Comparison of ENCODE assay signal across 10 mouse cellular contexts in the genomic region with DNA sequence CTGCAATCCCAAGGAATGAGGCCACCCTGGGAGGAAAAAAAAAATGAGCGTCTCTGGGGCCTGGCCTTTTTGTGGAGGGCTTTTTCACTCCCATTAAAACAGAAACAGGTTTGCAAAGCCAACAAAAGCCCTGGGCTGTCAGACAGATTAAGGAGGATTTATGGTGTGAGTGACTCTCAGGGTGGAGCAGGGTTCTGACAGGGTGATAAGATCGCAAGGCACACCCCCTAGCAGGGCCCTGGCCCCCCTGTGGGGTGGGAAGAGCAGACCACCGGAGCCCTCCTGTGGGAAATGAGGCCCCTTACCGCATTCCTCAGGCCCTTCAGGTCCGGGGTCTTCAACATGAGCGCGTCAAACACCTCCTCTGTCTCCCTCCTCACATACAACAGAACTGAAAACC. TPM values are rescaled to one million over a fixed set of nuclear protein-coding genes. Genes with fewer than 3 reads are reported as not detected.
A peak's percentile ranks its signal among the peaks of the same experiment; 100 is the strongest.
DNase-seq lines count a peak whose midpoint lies in the region; ATAC-seq and TF ChIP-seq lines count a peak whose summit lies in the region.
"Had no signal": no experiment of that assay in that cellular context is flagged by ENCODE, and none has a peak within 500 bp of the region (broad histone marks: within the 10 kb centered on the region; RNA-seq: fewer than 3 reads in every experiment).

No protein-coding gene starts in this region.

- no peak overlapping the region for H3K4me3 ChIP-seq in heart, embryonic 12.5 days
- no peak overlapping the region for H3K4me3 ChIP-seq in lung, embryonic 14.5 days (ENCODE audit: low read depth, low read length)
- no peak overlapping the region for H3K4me3 ChIP-seq in embryonic facial prominence, embryonic 12.5 days
- H3K4me3 ChIP-seq in stomach, embryonic 15.5 days (replicated peaks) = no peak overlapping the region
- H3K4me3 ChIP-seq: midbrain, embryonic 15.5 days had no signal

- WGBS in heart, embryonic 12.5 days = 15% methylated on average over 7 of the region's 7 CpGs
- 8% methylated on average over 7 of the region's 7 CpGs for WGBS in lung, embryonic 14.5 days
- WGBS in embryonic facial prominence, embryonic 12.5 days = 13% methylated on average over 7 of the region's 7 CpGs
- 21% methylated on average over 7 of the region's 7 CpGs for WGBS in stomach, embryonic 15.5 days

- no peaks in the 10 kb centered on the region for H3K9me3 ChIP-seq in heart, embryonic 12.5 days (replicated peaks)
- H3K9me3 ChIP-seq in lung, embryonic 14.5 days (ENCODE audit: low read depth, low read length) = no peaks in the 10 kb centered on the region
- no peaks in the 10 kb centered on the region for H3K9me3 ChIP-seq in embryonic facial prominence, embryonic 12.5 days
- H3K9me3 ChIP-seq in stomach, embryonic 15.5 days = no peaks in the 10 kb centered on the region
- H3K9me3 ChIP-seq: midbrain, embryonic 15.5 days had no signal

- no peak for TF ChIP-seq CTCF in lung, embryonic 14.5 days (IDR thresholded peaks at IDR 0.05; ENCODE audit: low read depth)

- H3K27ac ChIP-seq in heart, embryonic 12.5 days (ENCODE audit: poor library complexity, severe bottlenecking) = peak overlapping the region; percentile 47
- peak overlapping the region; percentile 16; the same call in 1 of the 2 replicates for H3K27ac ChIP-seq in lung, embryonic 14.5 days (ENCODE audit: low read depth)
- 0 out of 2 replicates have a peak overlapping the region, but pooled peaks have one; percentile 18 for H3K27ac ChIP-seq in embryonic facial prominence, embryonic 12.5 days
- H3K27ac ChIP-seq in stomach, embryonic 15.5 days = peak overlapping the region; percentile 80
- H3K27ac ChIP-seq: midbrain, embryonic 15.5 days had no signal

- H3K27me3 ChIP-seq in heart, embryonic 12.5 days (replicated peaks) = peaks cover 9% of the 10 kb centered on the region; the same call in 1 of the 2 replicates
- H3K27me3 ChIP-seq in lung, embryonic 14.5 days (ENCODE audit: insufficient read depth, low read length) = no peaks in the 10 kb centered on the region
- peaks cover 5% of the 10 kb centered on the region; the same call in 1 of the 2 replicates for H3K27me3 ChIP-seq in embryonic facial prominence, embryonic 12.5 days
- no peaks in the 10 kb centered on the region for H3K27me3 ChIP-seq in stomach, embryonic 15.5 days (replicated peaks)
- H3K27me3 ChIP-seq: midbrain, embryonic 15.5 days had no signal

- peak; percentile 27; the same call in 1 of the 2 replicates for ATAC-seq in heart, embryonic 12.5 days (ENCODE audit: insufficient number of reproducible peaks, low FRiP score)
- ATAC-seq in lung, embryonic 14.5 days (ENCODE audit: insufficient read depth) = no peak
- no peak for ATAC-seq in embryonic facial prominence, embryonic 12.5 days (ENCODE audit: insufficient number of reproducible peaks, insufficient read depth, low FRiP score, low TSS enrichment)
- ATAC-seq in stomach, embryonic 15.5 days (ENCODE audit: insufficient read depth, low FRiP score, low read depth) = no peak
- ATAC-seq: midbrain, embryonic 15.5 days had no signal

- no peak overlapping the region for H3K9ac ChIP-seq in heart, embryonic 12.5 days
- no peak overlapping the region for H3K9ac ChIP-seq in lung, embryonic 14.5 days
- no peak overlapping the region for H3K9ac ChIP-seq in embryonic facial prominence, embryonic 12.5 days
- H3K9ac ChIP-seq in stomach, embryonic 15.5 days = no peak overlapping the region
- H3K9ac ChIP-seq: midbrain, embryonic 15.5 days had no signal

- DNase-seq in heart, postnatal 4 days = no peak
- peak; percentile 34 for DNase-seq in lung, embryonic 14.5 days
- DNase-seq in lung, postnatal 10 days = no peak
- no peak for DNase-seq in T-cell, adult 2 months (ENCODE audit: low spot score)
- no peak for DNase-seq in cerebellum, adult 9-10 months

- H3K36me3 ChIP-seq in heart, embryonic 12.5 days = no peaks in the 10 kb centered on the region
- no peaks in the 10 kb centered on the region for H3K36me3 ChIP-seq in lung, embryonic 14.5 days (ENCODE audit: insufficient read depth)
- no peaks in the 10 kb centered on the region for H3K36me3 ChIP-seq in embryonic facial prominence, embryonic 12.5 days
- H3K36me3 ChIP-seq in stomach, embryonic 15.5 days = no peaks in the 10 kb centered on the region
- H3K36me3 ChIP-seq: midbrain, embryonic 15.5 days had no signal

- peaks cover 80% of the 10 kb centered on the region for H3K4me1 ChIP-seq in heart, embryonic 12.5 days (replicated peaks)
- peaks cover 32% of the 10 kb centered on the region for H3K4me1 ChIP-seq in lung, embryonic 14.5 days (ENCODE audit: insufficient read depth)
- peaks cover 62% of the 10 kb centered on the region for H3K4me1 ChIP-seq in embryonic facial prominence, embryonic 12.5 days
- H3K4me1 ChIP-seq in stomach, embryonic 15.5 days = peaks cover 38% of the 10 kb centered on the region

- H3K4me2 ChIP-seq in heart, embryonic 12.5 days = no peak overlapping the region
- no peak overlapping the region for H3K4me2 ChIP-seq in lung, embryonic 14.5 days
- H3K4me2 ChIP-seq in embryonic facial prominence, embryonic 12.5 days (replicated peaks) = no peak overlapping the region
- H3K4me2 ChIP-seq in stomach, embryonic 15.5 days = no peak overlapping the region
- H3K4me2 ChIP-seq: midbrain, embryonic 15.5 days had no signal

RNA-seq across cellular contexts. Expression of gene Grhl3, which starts 25.3 kb away (rescaled TPM):
- 6.0 and 6.8 TPM in 2 replicates for polyA plus RNA-seq in heart, embryonic 12.5 days (2016; fragmentation: Nextera tagmentation; extraction: Ambion mirVana)
- total RNA-seq in heart, postnatal 4 days (2021) = 1 to 10 TPM; 1.0 to 1.2 TPM
- polyA plus RNA-seq in lung, embryonic 14.5 days (2014; fragmentation: Nextera tagmentation; extraction: Ambion mirVana) = 2.5 and 3.3 TPM in 2 replicates
- 13.2 and 15.4 TPM in 2 replicates for polyA plus RNA-seq in embryonic facial prominence, embryonic 12.5 days (2016; fragmentation: Nextera tagmentation; extraction: Ambion mirVana)
- polyA plus RNA-seq in stomach, embryonic 15.5 days (2015; fragmentation: Nextera tagmentation; extraction: Ambion mirVana) = 25.9 and 37.0 TPM in 2 replicates

RNA-seq across cellular contexts. Expression of gene Nipal3, which starts 53.3 kb away (rescaled TPM):
- 4.0 and 4.2 TPM in 2 replicates for polyA plus RNA-seq in heart, embryonic 12.5 days (2016; fragmentation: Nextera tagmentation; extraction: Ambion mirVana)
- total RNA-seq in heart, postnatal 4 days (2021) = 10 to 100 TPM; 19.3 to 19.6 TPM
- 3.4 and 4.7 TPM in 2 replicates for polyA plus RNA-seq in lung, embryonic 14.5 days (2014; fragmentation: Nextera tagmentation; extraction: Ambion mirVana)
- polyA plus RNA-seq in embryonic facial prominence, embryonic 12.5 days (2016; fragmentation: Nextera tagmentation; extraction: Ambion mirVana) = 2.6 and 3.1 TPM in 2 replicates
- polyA plus RNA-seq in stomach, embryonic 15.5 days (2015; fragmentation: Nextera tagmentation; extraction: Ambion mirVana) = 4.5 and 4.7 TPM in 2 replicates

RNA-seq across cellular contexts. Expression of gene Stpg1, which starts 53.5 kb away (rescaled TPM):
- polyA plus RNA-seq in heart, embryonic 12.5 days (2016; fragmentation: Nextera tagmentation; extraction: Ambion mirVana) = 0.31 and 0.47 TPM in 2 replicates
- not detected for total RNA-seq in heart, postnatal 4 days (2021)
- polyA plus RNA-seq in lung, embryonic 14.5 days (2014; fragmentation: Nextera tagmentation; extraction: Ambion mirVana) = 0.14 and 0.29 TPM in 2 replicates
- polyA plus RNA-seq in embryonic facial prominence, embryonic 12.5 days (2016; fragmentation: Nextera tagmentation; extraction: Ambion mirVana) = 0.23 TPM in 1 of 2 replicates, not detected in the other
- 0.23 and 0.27 TPM in 2 replicates for polyA plus RNA-seq in stomach, embryonic 15.5 days (2015; fragmentation: Nextera tagmentation; extraction: Ambion mirVana)
- polyA plus RNA-seq: liver, embryonic 16.5 days had no signal

Comparison
In these comparisons a context has a peak if more than half of its experiments do, and no peak if none do; other contexts are left out.
1. H3K27ac ChIP-seq: peak in every context shown above with its lines; median percentile 80 in stomach, embryonic 15.5 days; 47 in heart, embryonic 12.5 days; 18 in embryonic facial prominence, embryonic 12.5 days; 16 in lung, embryonic 14.5 days.